Mouse (Mus musculus) stomach, postnatal 0 days (tissue): ENCODE measurements around the gene Acot2.
"Not testable (repeated sequence)": the region's sequence is repeated elsewhere in the genome, so short reads cannot be mapped to it uniquely, and the experiment has no call there.

Source experiments
- CTCF ChIP-seq: IDR thresholded peaks from 2 replicates; pipeline ENCODE4 v1.5.1; 2016; ENCODE audit warnings: antibody characterized with exemption, low read depth, mild to moderate bottlenecking, moderate library complexity
- EP300 ChIP-seq: optimal IDR thresholded peaks from 2 replicates; pipeline ENCODE3; 2016; ENCODE audit warnings: antibody characterized with exemption

DNA sequence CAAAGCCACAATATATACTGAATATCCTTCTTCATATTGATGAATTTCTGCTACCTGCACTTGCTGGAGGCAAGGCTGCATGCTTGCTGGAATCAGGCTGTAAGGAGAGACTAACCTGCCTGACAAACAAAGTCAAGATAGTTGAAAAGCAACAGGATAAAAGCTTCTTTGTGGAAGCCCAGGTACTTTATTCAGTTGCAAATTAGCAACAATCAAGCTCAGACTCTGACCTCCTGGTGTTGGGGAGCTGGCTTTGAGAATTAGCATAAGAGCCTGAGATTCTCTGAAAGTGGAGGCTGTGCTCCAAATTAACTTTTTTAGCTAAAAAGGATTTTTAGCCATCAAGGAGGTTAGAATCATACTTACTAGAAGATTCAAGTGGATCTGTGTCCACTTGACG lies 41.4 kb downstream of the Acot2 start:
- TF ChIP-seq CTCF, EP300: not testable (repeated sequence)
